Mouse (Mus musculus) gastrocnemius, adult 2 months (tissue): Measurements from ENCODE around the gene H2-DMb1. TPM values are rescaled to one million over a fixed set of nuclear protein-coding genes. Genes with fewer than 3 reads are reported as not detected.

ENCODE experiments used
- DNase-seq: peaks from one replicate; pipeline ENCODE4 v3.0.0; 2022
- H3K27ac ChIP-seq: fragments of 200-600 bp; 2 replicates; pipeline ENCODE4 v1.8.1; 2022; ENCODE audit warnings: mild to moderate bottlenecking
- H3K4me3 ChIP-seq: fragments of 200-600 bp; 2 replicates; pipeline ENCODE4 v1.8.1; 2022; ENCODE audit warnings: mild to moderate bottlenecking, moderate library complexity
- CTCF ChIP-seq: fragments of 200-600 bp; IDR thresholded peaks from 2 replicates; pipeline ENCODE4 v1.8.1; 2022; ENCODE audit warnings: antibody characterized with exemption, mild to moderate bottlenecking, moderate library complexity
- intact Hi-C: fragments of 180-260 bp; cut with DNase I; formaldehyde crosslinking; loops from one replicate; pipeline ENCODE4 v1.15.1; 2025
- total RNA-seq, 2 experiments: library from RNA; stranded (reverse); gene quantifications; 2 replicates each; pipeline ENCODE4 v1.2.3; 2021

H2-DMb1 gene
- total RNA-seq, 2 experiments from 2014 or later, result 0.38 to 0.61 TPM

DNA sequence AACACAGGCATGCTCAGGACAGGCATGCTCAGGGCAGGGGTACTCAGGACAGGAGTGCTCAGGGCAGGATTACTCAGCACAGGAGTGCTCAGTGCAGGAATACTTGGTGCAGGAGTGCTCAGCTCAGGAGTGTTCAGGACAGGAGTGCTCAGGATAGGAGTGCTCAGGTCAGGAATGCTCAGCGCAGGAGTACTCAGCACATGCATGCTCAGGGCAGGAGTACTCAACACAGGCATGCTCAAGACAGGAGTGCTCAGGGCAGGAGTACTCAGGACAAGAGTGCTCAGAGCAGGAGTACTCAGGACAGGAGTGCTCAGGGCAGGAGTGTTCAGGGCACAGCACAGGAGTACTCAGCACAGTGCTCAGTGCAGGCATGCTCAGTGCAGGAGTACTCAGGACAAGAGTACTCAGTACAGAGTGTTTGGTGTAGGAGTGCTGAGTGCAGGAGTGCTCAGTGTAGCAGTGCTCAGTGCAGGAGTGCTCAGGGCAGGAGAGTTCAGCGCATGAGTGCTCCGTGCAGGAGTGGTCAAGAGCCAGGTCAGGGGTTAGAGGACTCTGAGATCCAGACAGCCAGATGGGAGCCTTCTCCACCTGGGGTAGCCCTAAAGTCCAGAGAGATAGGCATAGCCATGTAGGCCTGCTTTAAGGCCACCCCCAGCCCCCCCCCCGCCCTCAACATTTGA is 50.0 kb downstream of the H2-DMb1 start:
- intact Hi-C loops, result no loop called here
- no peak overlapping the region for H3K4me3 ChIP-seq
- H3K27ac ChIP-seq, result no peak overlapping the region
- no peak for TF ChIP-seq CTCF
- DNase-seq, result no peak

DNA sequence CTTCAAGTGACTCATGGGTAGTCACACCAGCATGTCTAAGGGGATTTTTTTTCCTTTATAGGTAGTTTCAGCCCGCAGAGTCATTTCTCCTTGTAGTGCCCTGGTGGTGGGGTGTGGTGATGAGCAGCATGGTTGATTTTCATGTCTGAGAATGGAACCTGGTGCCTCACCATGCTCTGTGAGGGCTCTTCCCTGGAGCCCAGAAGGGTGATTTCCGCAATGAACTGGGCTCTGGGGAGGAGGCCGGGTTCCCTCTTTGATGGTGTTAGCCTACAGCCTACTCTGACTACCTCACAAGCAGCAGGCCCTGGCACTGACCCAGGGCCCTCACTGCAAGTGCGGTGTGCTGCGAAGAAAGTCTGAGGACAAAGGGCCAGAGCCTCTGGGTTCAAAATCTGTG is 50.6 kb downstream of the H2-DMb1 start, which contains the start of gene Tap2:
Gene Tap2, plus strand, starts transcription at position 84 of the 400 bp plus-strand sequence.
- Histone ChIP-seq H3K4me3 (peak within 1 kb of the TSS; percentile 99), H3K27ac (peak within 1 kb of the TSS; percentile 93)
- no peak for TF ChIP-seq CTCF
- intact Hi-C loops, result no loop called here
- DNase-seq, result no peak

DNA sequence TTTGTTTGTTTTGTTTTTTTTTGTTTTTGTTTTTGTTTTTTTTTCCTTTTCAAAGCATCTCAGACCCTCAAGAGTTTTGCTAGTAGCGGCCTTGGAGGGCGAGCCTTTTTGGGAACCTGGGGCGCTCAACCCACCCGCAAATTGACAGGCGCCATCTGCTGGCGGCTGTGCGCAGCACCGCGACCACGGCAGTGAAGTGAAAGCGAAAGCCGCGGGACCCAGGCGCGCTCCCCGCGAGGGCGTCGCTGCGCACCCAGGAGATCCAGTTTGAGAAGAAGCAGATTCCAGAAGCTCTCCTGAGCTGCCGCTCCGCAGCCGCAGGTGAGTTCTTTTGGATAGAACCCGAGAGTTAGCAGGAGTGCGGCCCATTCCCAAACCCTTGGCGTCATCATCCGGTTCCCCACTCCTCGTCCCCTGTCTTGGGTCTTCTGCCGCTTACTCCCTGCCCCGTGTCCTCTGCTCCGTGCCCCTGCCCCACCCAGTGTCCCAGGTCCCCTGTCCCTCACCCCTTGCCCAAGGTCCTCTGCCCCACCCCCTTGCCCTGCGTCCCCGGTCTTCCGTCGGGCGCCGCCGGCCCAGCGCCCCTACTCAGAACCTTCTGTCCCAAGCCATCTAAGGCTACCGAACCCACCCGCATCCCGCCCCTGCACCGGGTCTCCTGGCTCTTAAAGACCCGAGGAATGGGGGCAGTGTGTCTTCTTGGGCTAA is 51.6 kb downstream of the H2-DMb1 start:
- intact Hi-C loops, result loop anchor here (2.0 kb wide), 1 partner anchor 34 kb away; no protein-coding TSS in a partner anchor
- TF ChIP-seq CTCF, result peak; percentile 98
- peak overlapping the region; percentile 93 for H3K27ac ChIP-seq
- H3K4me3 ChIP-seq, result peak overlapping the region; percentile 99
- DNase-seq, result peak; percentile 93

- Histone ChIP-seq H3K4me3 (peak overlapping the region; percentile 99), H3K27ac (peak overlapping the region; percentile 93)
- TF ChIP-seq CTCF, result no peak
- intact Hi-C loops, result loop anchor here (2.0 kb wide), 1 partner anchor 34 kb away; no protein-coding TSS in a partner anchor
- DNase-seq, result peak; percentile 79
These were observed 52.3 kb downstream of the H2-DMb1 start for GRCm38 (mm10) chr17:34205021-34205745.

- H3K4me3 ChIP-seq, result peak overlapping the region; percentile 99
- peak; percentile 67 for TF ChIP-seq CTCF
- DNase-seq, result no peak
- intact Hi-C loops, result loop anchor here (2.0 kb wide), 1 partner anchor 35 kb away; no protein-coding TSS in a partner anchor
- H3K27ac ChIP-seq, result peak overlapping the region; percentile 93
These were observed 52.9 kb downstream of the H2-DMb1 start for GRCm38 (mm10) chr17:34205746-34206176.

DNA sequence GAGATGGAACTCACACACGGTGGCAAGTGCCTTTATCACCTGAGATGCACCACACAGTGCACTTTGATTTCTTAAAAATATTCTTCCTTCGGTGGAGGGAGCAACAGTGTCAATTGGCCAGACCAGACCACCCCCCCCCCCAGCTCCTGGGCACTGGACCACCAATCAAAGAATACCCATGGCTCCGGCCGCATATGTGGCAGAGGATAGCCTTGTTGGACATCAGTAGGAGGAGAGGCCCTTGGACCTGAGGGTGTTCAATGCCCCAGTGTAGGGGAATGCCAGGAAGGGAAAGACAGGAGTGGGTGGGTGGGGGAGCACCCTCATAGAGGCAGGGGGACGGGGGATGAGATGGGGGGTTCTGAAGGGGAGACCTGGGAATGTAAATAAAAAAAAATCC is 53.9 kb downstream of the H2-DMb1 start:
- no peak for TF ChIP-seq CTCF
- no peak overlapping the region for H3K27ac ChIP-seq
- intact Hi-C loops, result no loop called here
- no peak overlapping the region for H3K4me3 ChIP-seq
- DNase-seq, result no peak

- no peak for DNase-seq
- TF ChIP-seq CTCF, result no peak
- no peak overlapping the region for H3K4me3 ChIP-seq
- intact Hi-C loops, result no loop called here
- no peak overlapping the region for H3K27ac ChIP-seq
These were observed 54.6 kb downstream of the H2-DMb1 start for GRCm38 (mm10) chr17:34207456-34207855.

DNA sequence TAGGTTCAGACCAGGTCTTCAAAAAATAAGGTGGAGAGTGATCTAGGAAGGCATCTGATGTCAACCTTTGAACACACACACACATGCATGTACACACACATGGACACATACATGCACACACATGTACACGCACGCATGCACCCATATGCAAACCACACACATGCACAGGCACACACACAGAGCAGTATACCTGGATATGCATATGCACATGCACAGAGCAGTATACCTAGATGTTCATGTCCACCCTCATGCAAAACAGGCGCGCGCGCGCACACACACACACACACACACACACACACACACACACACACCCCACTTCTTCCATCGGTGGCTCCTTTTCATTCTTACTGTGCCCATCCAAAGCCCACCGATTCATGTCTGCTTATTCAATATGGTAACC is 55.0 kb downstream of the H2-DMb1 start:
- Histone ChIP-seq H3K4me3 (no peak overlapping the region), H3K27ac (no peak overlapping the region)
- no peak for DNase-seq
- TF ChIP-seq CTCF, result no peak
- intact Hi-C loops, result no loop called here

- no peak overlapping the region for H3K27ac ChIP-seq
- TF ChIP-seq CTCF, result no peak
- DNase-seq, result no peak
- no peak overlapping the region for H3K4me3 ChIP-seq
- intact Hi-C loops, result no loop called here
These were observed 55.5 kb downstream of the H2-DMb1 start for GRCm38 (mm10) chr17:34208421-34208820.

DNA sequence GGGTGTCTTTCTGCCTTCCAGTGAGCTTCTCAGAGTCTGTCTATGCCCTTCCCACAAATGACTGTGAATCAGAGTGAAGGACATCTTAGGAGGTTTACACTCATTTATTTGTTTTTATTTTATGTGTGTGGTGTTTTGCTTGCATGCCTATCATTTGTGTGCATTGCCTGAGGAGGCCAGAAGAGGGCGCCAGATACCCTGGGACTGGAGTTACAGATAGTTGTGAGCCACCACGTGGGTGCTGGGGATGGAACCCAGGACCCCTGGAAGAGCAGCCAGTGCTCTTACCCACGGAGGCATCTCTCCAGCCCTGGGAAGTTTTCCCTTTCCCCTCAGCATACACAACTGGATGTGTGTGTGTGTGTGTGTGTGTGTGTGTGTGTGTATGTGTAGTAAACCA is 56.8 kb downstream of the H2-DMb1 start:
- peak; percentile 51 for TF ChIP-seq CTCF
- DNase-seq, result no peak
- intact Hi-C loops, result no loop called here
- Histone ChIP-seq H3K4me3 (no peak overlapping the region), H3K27ac (no peak overlapping the region)

Other genes starting within 250 kb of the H2-DMb1 start
- not detected for gene Platr17, start 247.9 kb upstream of the H2-DMb1 start, total RNA-seq
- gene Daxx, start 243.7 kb upstream of the H2-DMb1 start, total RNA-seq, result 10 to 100 TPM; 13.3 to 13.9 TPM
- 10 to 100 TPM; 34.0 to 44.4 TPM for gene Tapbp, start 237.2 kb upstream of the H2-DMb1 start, total RNA-seq
- gene Zbtb22, start 237.2 kb upstream of the H2-DMb1 start, total RNA-seq, result 10 to 100 TPM; 14.5 to 14.8 TPM
- gene Rgl2, start 223.5 kb upstream of the H2-DMb1 start, total RNA-seq, result 10 to 100 TPM; 31.4 to 34.0 TPM
- 10 to 100 TPM; 51.2 to 67.6 TPM for gene Pfdn6, start 212.7 kb upstream of the H2-DMb1 start, total RNA-seq
- gene Wdr46, start 212.4 kb upstream of the H2-DMb1 start, total RNA-seq, result 1 to 10 TPM; 8.6 to 8.8 TPM
- gene B3galt4, start 201.6 kb upstream of the H2-DMb1 start, total RNA-seq, result 1 to 10 TPM; 1.3 to 1.4 TPM
- gene Vps52, start 197.3 kb upstream of the H2-DMb1 start, total RNA-seq, result 10 to 100 TPM; 31.7 to 33.4 TPM
- gene Rps18, start 197.1 kb upstream of the H2-DMb1 start, total RNA-seq, result 100 to 1,000 TPM; 364 to 443 TPM
- 10 to 100 TPM; 28.2 to 41.1 TPM for gene H2-K1, start 152.7 kb upstream of the H2-DMb1 start, total RNA-seq
- 10 to 100 TPM; 11.6 to 12.8 TPM for gene Ring1, start 128.4 kb upstream of the H2-DMb1 start, total RNA-seq
- gene H2-Ke6, start 125.0 kb upstream of the H2-DMb1 start, total RNA-seq, result 10 to 100 TPM; 69.9 to 82.3 TPM
- gene Slc39a7, start 121.4 kb upstream of the H2-DMb1 start, total RNA-seq, result 10 to 100 TPM; 44.6 to 49.5 TPM
- 10 to 100 TPM; 40.5 to 41.7 TPM for gene Rxrb, start 121.3 kb upstream of the H2-DMb1 start, total RNA-seq
- 1 to 10 TPM; 3.0 to 9.6 TPM for gene Col11a2, start 113.6 kb upstream of the H2-DMb1 start, total RNA-seq
- not detected for gene H2-Oa, start 60.7 kb upstream of the H2-DMb1 start, total RNA-seq
- 1 to 10 TPM; 3.0 to 3.1 TPM for gene H2-DMa, start 33.5 kb upstream of the H2-DMb1 start, total RNA-seq
- gene Brd2, start 30.4 kb upstream of the H2-DMb1 start, total RNA-seq, result 10 to 100 TPM; 70.3 to 88.9 TPM
- under 1 TPM; 0.46 to 0.47 TPM for gene H2-DMb2, start 9.8 kb upstream of the H2-DMb1 start, total RNA-seq
- 1 to 10 TPM in 1 of 2 experiments, under 1 TPM in 1; 0.74 to 1.5 TPM for gene Tap1, start 34.5 kb downstream of the H2-DMb1 start, total RNA-seq
- gene Psmb9, start 34.7 kb downstream of the H2-DMb1 start, total RNA-seq, result 1 to 10 TPM; 1.4 to 1.7 TPM
- 1 to 10 TPM; 2.2 to 3.4 TPM for gene Psmb8, start 44.6 kb downstream of the H2-DMb1 start, total RNA-seq
- 1 to 10 TPM; 4.9 to 7.5 TPM for gene Tap2, start 50.5 kb downstream of the H2-DMb1 start, total RNA-seq
- gene H2-Ob, start 85.8 kb downstream of the H2-DMb1 start, total RNA-seq, result under 1 TPM in 1 of 2 experiments, not detected in 1; 0.11 TPM
- 1 to 10 TPM; 3.1 to 4.7 TPM for gene H2-Ab1, start 104.6 kb downstream of the H2-DMb1 start, total RNA-seq
- 1 to 10 TPM; 5.3 to 6.0 TPM for gene H2-Aa, start 134.8 kb downstream of the H2-DMb1 start, total RNA-seq
- 1 to 10 TPM; 3.4 to 4.9 TPM for gene H2-Eb1, start 152.8 kb downstream of the H2-DMb1 start, total RNA-seq
- not detected for gene H2-Eb2, start 172.6 kb downstream of the H2-DMb1 start, total RNA-seq
- under 1 TPM; 0.18 to 0.20 TPM for gene Btnl2, start 201.8 kb downstream of the H2-DMb1 start, total RNA-seq
- not detected for gene Btnl1, start 224.1 kb downstream of the H2-DMb1 start, total RNA-seq
- under 1 TPM in 1 of 2 experiments, not detected in 1; 0.43 TPM for gene BC051142, start 245.7 kb downstream of the H2-DMb1 start, total RNA-seq